Mouse (Mus musculus) hindlimb bud, embryonic 11.5 days (tissue): ENCODE measurements around the gene Glis2.

Experiments
- DNase-seq: peaks from one replicate; pipeline ENCODE4 v3.0.0-alpha.2; 2012; ENCODE audit warnings: low read depth, low spot score; ENCODE audit errors: extremely low spot score

Glis2 gene

GRCm38 (mm10) chr16:4655251-4655734, 60.8 kb downstream of the Glis2 start:
- no peak for DNase-seq

- no peak for DNase-seq
These were observed 61.5 kb downstream of the Glis2 start for GRCm38 (mm10) chr16:4655764-4656570.

- no peak for DNase-seq
These were observed 62.1 kb downstream of the Glis2 start for GRCm38 (mm10) chr16:4656571-4657081.

GRCm38 (mm10) chr16:4658781-4659245, 64.3 kb downstream of the Glis2 start:
- peak; percentile 89 for DNase-seq

- no peak for DNase-seq
These were observed 64.8 kb downstream of the Glis2 start for GRCm38 (mm10) chr16:4659326-4659725.

GRCm38 (mm10) chr16:4661605-4662004, 67.1 kb downstream of the Glis2 start:
- no peak for DNase-seq

- no peak for DNase-seq
These were observed 69.3 kb downstream of the Glis2 start for GRCm38 (mm10) chr16:4663806-4664205.

- no peak for DNase-seq
These were observed 71.2 kb downstream of the Glis2 start for GRCm38 (mm10) chr16:4665726-4666125.

GRCm38 (mm10) chr16:4667190-4667808, 72.8 kb downstream of the Glis2 start:
- peak; percentile 94 for DNase-seq

- no peak for DNase-seq
These were observed 75.8 kb downstream of the Glis2 start for GRCm38 (mm10) chr16:4670317-4670716.

- DNase-seq: no peak
These were observed 79.6 kb downstream of the Glis2 start for GRCm38 (mm10) chr16:4674091-4674490.
